Mouse (Mus musculus) G1E (cell line): ENCODE data around the gene Dhx32. TPM values are rescaled to one million over a fixed set of nuclear protein-coding genes. Genes with fewer than 3 reads are reported as not detected.
A peak's percentile ranks its signal among the peaks of the same experiment; 100 is the strongest.

Experiments used
- ATAC-seq: 2 replicates; pipeline ENCODE4 v1.8.0; 2016; ENCODE audit warnings: mild to moderate bottlenecking; ENCODE audit not compliant: insufficient number of reproducible peaks, poor library complexity, low FRiP score, severe bottlenecking; ENCODE audit errors: extremely low read depth
- DNase-seq: peaks from one replicate; pipeline ENCODE4 v3.0.0; 2012; ENCODE audit warnings: low spot score
- H3K27me3 ChIP-seq: 2 replicates; pipeline ENCODE4 v1.6.1; 2012; ENCODE audit warnings: mild to moderate bottlenecking, low read length, inconsistent platforms; ENCODE audit not compliant: insufficient read depth
- H3K36me3 ChIP-seq: replicated peaks from 2 replicates; pipeline ENCODE3; 2012; ENCODE audit warnings: mild to moderate bottlenecking, inconsistent platforms
- H3K4me1 ChIP-seq: 2 replicates; pipeline ENCODE4 v1.6.1; 2012; ENCODE audit warnings: low read depth, low read length, inconsistent platforms, mixed read lengths; ENCODE audit not compliant: insufficient read depth
- H3K4me3 ChIP-seq: 2 replicates; pipeline ENCODE4 v1.5.1; 2012; ENCODE audit warnings: low read depth, mild to moderate bottlenecking, inconsistent platforms, low read length, moderate library complexity, mixed read lengths
- H3K9me3 ChIP-seq: replicated peaks from 2 replicates; pipeline ENCODE4 v1.6.1; 2012; ENCODE audit warnings: inconsistent platforms
- CTCF ChIP-seq: IDR thresholded peaks from 2 replicates; pipeline ENCODE4 v1.5.1; 2012; ENCODE audit warnings: low read depth, low read length, inconsistent platforms, mixed read lengths
- GATA1 ChIP-seq: IDR thresholded peaks from 2 replicates; pipeline ENCODE4 v1.6.1; 2012; ENCODE audit warnings: borderline replicate concordance, low read length, inconsistent platforms, mixed read lengths
- GATA2 ChIP-seq: IDR thresholded peaks from 2 replicates; pipeline ENCODE4 v1.6.1; 2012; ENCODE audit warnings: low read depth, low read length, inconsistent platforms, borderline replicate concordance
- POLR2AphosphoS5 ChIP-seq: IDR thresholded peaks from 2 replicates; pipeline ENCODE4 v1.6.1; 2012; ENCODE audit warnings: low read depth, low read length, inconsistent platforms; ENCODE audit not compliant: insufficient replicate concordance
- TAL1 ChIP-seq: conservative IDR thresholded peaks from 2 replicates; pipeline ENCODE4 v1.6.1; 2012; ENCODE audit warnings: low read depth, low read length, inconsistent platforms, mixed read lengths
- polyA plus RNA-seq: library from polyadenylated mRNA; stranded (reverse); fragments of >175 nt; gene quantifications from 2 replicates; pipeline ENCODE4 v1.2.3, GENCODE M21; 2012
- total RNA-seq, 2 experiments: library from RNA; stranded (forward) in 1 of 2; stranded (reverse) in 1 of 2; fragments of 200-1000 nt in 1 of 2; fragments of >200 nt in 1 of 2; fragmentation: Nextera tagmentation in 1 of 2; gene quantifications; 2 replicates each; pipeline ENCODE4 v1.2.3; 2014 to 2017

The Dhx32 gene
- total RNA-seq (2014; fragmentation: Nextera tagmentation): 15.4 and 16.4 TPM in 2 replicates
- 20.7 and 22.8 TPM in 2 replicates for total RNA-seq (2017)
- 5.5 and 12.8 TPM in 2 replicates for polyA plus RNA-seq

GRCm38 (mm10) chr7:133782717-133783435 is at the start of gene Dhx32:
Gene Dhx32, minus strand, starts transcription at chr7:133782726.
- H3K4me3 ChIP-seq: no peak within 1 kb of the TSS
- H3K36me3 ChIP-seq: no peaks in the 10 kb centered on the region
- TF ChIP-seq TAL1 (no peak; the same call in 1 of the 2 replicates), CTCF (peak; percentile 60), POLR2AphosphoS5 (no peak)
- H3K9me3 ChIP-seq: peaks cover 12% of the 10 kb centered on the region
- H3K27me3 ChIP-seq: peaks cover 10% of the 10 kb centered on the region
- peaks cover 5% of the 10 kb centered on the region; the same call in 1 of the 2 replicates for H3K4me1 ChIP-seq
- ATAC-seq (peak; percentile 40; the same call in 1 of the 2 replicates), DNase-seq (peak; percentile 10)

DNA sequence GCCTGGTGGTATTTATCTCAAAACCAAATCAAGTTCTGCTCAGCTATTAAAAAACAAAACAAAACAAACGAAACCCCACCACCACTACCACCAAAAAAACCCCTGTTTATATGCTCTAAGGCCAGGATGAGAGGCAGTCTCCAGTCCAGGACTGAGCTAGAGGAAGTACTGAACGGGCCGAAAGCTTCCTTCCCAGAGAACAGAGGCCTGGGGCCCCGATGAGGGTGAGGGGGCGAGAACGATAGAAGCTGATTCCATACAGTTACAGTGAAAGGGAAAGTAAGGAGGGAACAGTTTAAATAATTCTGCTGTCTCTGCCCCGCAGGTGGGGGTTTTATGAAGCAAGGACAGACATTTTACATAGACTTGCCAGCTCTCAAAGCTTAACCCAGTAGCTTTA is 47.1 kb upstream of the Dhx32 start:
- Histone ChIP-seq H3K9me3 (no peaks in the 10 kb centered on the region), H3K4me3 (no peak overlapping the region), H3K4me1 (no peaks in the 10 kb centered on the region), H3K27me3 (no peaks in the 10 kb centered on the region), H3K36me3 (no peaks in the 10 kb centered on the region)
- TF ChIP-seq TAL1: no peak
- TF ChIP-seq GATA2: no peak
- no peak for TF ChIP-seq CTCF
- TF ChIP-seq POLR2AphosphoS5: no peak
- TF ChIP-seq GATA1: no peak
- DNase-seq (no peak), ATAC-seq (no peak)

- H3K9me3 ChIP-seq: peaks cover 4% of the 10 kb centered on the region
- no peak overlapping the region for H3K4me3 ChIP-seq
- no peak for DNase-seq
- H3K27me3 ChIP-seq: no peaks in the 10 kb centered on the region
- H3K4me1 ChIP-seq: no peaks in the 10 kb centered on the region
- ATAC-seq: no peak
- no peak for TF ChIP-seq CTCF
- no peak for TF ChIP-seq TAL1
- TF ChIP-seq GATA1: no peak
- TF ChIP-seq POLR2AphosphoS5: no peak
- no peaks in the 10 kb centered on the region for H3K36me3 ChIP-seq
Measured at GRCm38 (mm10) chr7:133828514-133828913, 46.0 kb upstream of the Dhx32 start.

- no peaks in the 10 kb centered on the region for H3K4me1 ChIP-seq
- DNase-seq: no peak
- TF ChIP-seq TAL1 (no peak), GATA2 (no peak), CTCF (no peak), GATA1 (no peak), POLR2AphosphoS5 (no peak)
- peaks cover 4% of the 10 kb centered on the region for H3K9me3 ChIP-seq
- H3K4me3 ChIP-seq: no peak overlapping the region
- no peaks in the 10 kb centered on the region for H3K36me3 ChIP-seq
- no peak for ATAC-seq
- H3K27me3 ChIP-seq: no peaks in the 10 kb centered on the region
Measured at GRCm38 (mm10) chr7:133824579-133824978, 42.1 kb upstream of the Dhx32 start.

DNA sequence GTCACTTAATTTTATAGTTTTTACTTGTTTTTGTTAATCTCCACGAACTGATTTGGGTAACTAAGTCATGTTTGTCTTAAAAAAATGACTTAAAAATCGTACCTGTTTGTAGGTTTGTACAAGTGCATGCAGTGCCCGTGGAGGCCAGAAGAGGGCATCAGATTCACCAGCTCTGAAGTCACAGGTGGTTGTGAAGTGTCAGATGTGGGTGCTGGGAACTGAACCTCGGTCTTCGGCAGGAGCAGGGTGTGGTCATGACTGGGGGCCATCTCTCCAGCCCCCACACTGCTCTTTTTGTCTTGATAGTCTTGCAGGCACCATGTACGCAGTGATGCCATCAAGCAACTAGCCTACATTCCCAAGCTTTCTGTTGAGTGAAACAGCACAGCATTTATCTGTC is 41.2 kb upstream of the Dhx32 start:
- Histone ChIP-seq H3K4me1 (no peaks in the 10 kb centered on the region), H3K4me3 (no peak overlapping the region), H3K27me3 (no peaks in the 10 kb centered on the region), H3K9me3 (peaks cover 4% of the 10 kb centered on the region), H3K36me3 (no peaks in the 10 kb centered on the region)
- ATAC-seq (no peak), DNase-seq (no peak)
- TF ChIP-seq CTCF (no peak), TAL1 (no peak), POLR2AphosphoS5 (no peak), GATA1 (no peak), GATA2 (no peak)

DNA sequence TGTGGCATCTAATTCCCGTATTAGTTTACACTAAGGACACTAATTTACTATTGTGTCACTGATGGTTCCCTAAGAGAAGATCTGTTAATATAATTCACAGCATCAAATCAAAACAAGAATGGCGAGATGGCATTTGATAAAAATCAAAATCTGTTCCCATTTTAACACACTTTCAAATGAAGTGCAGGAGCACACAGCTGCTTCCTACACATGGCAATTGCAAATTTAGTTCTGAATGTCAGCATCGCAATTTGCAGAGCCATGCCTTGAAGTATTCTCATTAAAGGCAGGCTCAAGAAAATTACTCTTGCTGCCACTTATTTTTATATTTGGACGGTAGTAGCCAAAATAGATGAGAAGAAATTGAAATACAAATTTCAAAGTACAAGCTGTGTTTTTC is 30.8 kb upstream of the Dhx32 start:
- no peak overlapping the region for H3K4me3 ChIP-seq
- TF ChIP-seq GATA2 (no peak), POLR2AphosphoS5 (no peak), TAL1 (no peak), GATA1 (no peak), CTCF (no peak)
- DNase-seq (no peak), ATAC-seq (no peak)
- H3K27me3 ChIP-seq: no peaks in the 10 kb centered on the region
- no peaks in the 10 kb centered on the region for H3K36me3 ChIP-seq
- H3K9me3 ChIP-seq: no peaks in the 10 kb centered on the region
- H3K4me1 ChIP-seq: no peaks in the 10 kb centered on the region

DNA sequence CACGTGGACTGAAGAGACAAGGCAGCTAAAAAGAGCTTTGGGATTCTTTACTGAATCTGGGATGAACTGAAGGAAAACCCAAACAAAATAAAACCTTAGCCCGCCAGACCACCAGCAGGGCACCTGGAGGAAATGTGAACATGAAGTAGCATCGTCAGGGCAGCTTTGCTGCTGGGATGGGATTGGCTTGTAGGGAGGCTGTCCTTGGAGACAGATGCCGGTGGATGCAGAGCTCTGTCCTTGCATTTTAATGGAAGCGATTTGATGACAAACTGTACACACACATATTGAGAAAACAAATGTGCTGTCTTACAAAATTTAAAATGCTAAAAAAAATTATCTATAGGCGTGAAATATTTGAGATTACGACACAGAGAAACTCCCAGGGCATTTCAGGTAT is 30.4 kb upstream of the Dhx32 start:
- Histone ChIP-seq H3K27me3 (no peaks in the 10 kb centered on the region), H3K36me3 (no peaks in the 10 kb centered on the region), H3K9me3 (no peaks in the 10 kb centered on the region), H3K4me1 (no peaks in the 10 kb centered on the region), H3K4me3 (no peak overlapping the region)
- DNase-seq (no peak), ATAC-seq (no peak)
- TF ChIP-seq GATA1 (no peak), POLR2AphosphoS5 (no peak), TAL1 (no peak), GATA2 (no peak), CTCF (no peak)
